Comparison of ENCODE assay signal across 20 mouse cellular contexts in the genomic region with DNA sequence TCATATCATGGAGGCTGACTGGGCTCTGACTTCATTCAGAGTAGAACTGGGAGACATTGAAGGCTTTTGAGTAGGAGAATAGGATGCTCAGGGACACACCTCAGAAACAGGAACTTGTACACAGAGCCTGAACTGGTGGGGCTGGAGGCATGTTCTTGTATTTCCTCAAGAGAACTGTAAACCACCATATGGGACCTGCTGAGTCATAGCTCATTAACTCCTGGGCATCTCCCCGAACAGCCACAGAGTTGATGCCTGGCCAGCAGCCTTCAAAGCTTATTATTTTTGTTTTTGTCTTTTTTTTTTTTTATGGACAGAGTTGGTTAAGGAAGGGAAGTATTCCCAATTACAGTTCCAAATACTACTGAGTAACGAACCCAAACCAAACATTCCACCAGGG.
DNase-seq lines count a peak whose midpoint lies in the region; ATAC-seq and TF ChIP-seq lines count a peak whose summit lies in the region.
"Had no signal": no experiment of that assay in that cellular context is flagged by ENCODE, and none has a peak within 500 bp of the region (broad histone marks: within the 10 kb centered on the region; RNA-seq: fewer than 3 reads in every experiment).

No protein-coding gene starts in this region.

- no peaks in the 10 kb centered on the region for H3K79me2 ChIP-seq in CH12.LX (replicated peaks; ENCODE audit: control insufficient read depth, extremely low read depth, insufficient read depth, poor library complexity, severe bottlenecking)

- dilution Hi-C loops in CH12.LX (cut with MboI; ENCODE audit: extremely low pct_ligation_motif_present, extremely low pct_unique_long_range_greater_than_20kb, low sequenced_read_pairs), result no loop called here

- peaks cover 18 to 32% of the 10 kb centered on the region in 2 experiments for H3K4me1 ChIP-seq in CH12.LX (ENCODE audit: control insufficient read depth in 1 of 2, insufficient read depth in 2 of 2)
- no peaks in the 10 kb centered on the region for H3K4me1 ChIP-seq in forebrain, embryonic 15.5 days
- H3K4me1 ChIP-seq: heart, embryonic 12.5 days; intestine, embryonic 15.5 days; limb, embryonic 13.5 days; lung, embryonic 15.5 days; neural tube, embryonic 12.5 days; stomach, embryonic 15.5 days had no signal

- no peak overlapping the region for H3K4me2 ChIP-seq in CH12.LX (ENCODE audit: insufficient read depth, low read depth, poor library complexity, severe bottlenecking)
- no peak overlapping the region for H3K4me2 ChIP-seq in forebrain, embryonic 15.5 days (replicated peaks)
- H3K4me2 ChIP-seq: forebrain, embryonic 12.5 days; heart, embryonic 12.5 days; intestine, embryonic 15.5 days; limb, embryonic 13.5 days; lung, embryonic 15.5 days; neural tube, embryonic 12.5 days; stomach, embryonic 15.5 days had no signal

- no peaks in the 10 kb centered on the region for H3K9me3 ChIP-seq in CH12.LX (replicated peaks; ENCODE audit: low read length)
- H3K9me3 ChIP-seq in forebrain, embryonic 15.5 days, result no peaks in the 10 kb centered on the region
- H3K9me3 ChIP-seq: forebrain, embryonic 12.5 days; heart, embryonic 12.5 days; hindbrain, embryonic 10.5 days; intestine, embryonic 15.5 days; limb, embryonic 13.5 days; lung, embryonic 15.5 days; neural tube, embryonic 12.5 days; stomach, embryonic 15.5 days had no signal

- no peak overlapping the region for H3K27ac ChIP-seq in CH12.LX (ENCODE audit: insufficient read depth, low read depth)
- H3K27ac ChIP-seq in gastrocnemius, adult 2 months, result no peak overlapping the region
- no peak overlapping the region for H3K27ac ChIP-seq in forebrain, embryonic 15.5 days (replicated peaks)
- H3K27ac ChIP-seq: forebrain, embryonic 12.5 days; hindbrain, embryonic 10.5 days; intestine, embryonic 15.5 days; limb, embryonic 13.5 days; lung, embryonic 15.5 days; neural tube, embryonic 12.5 days; stomach, embryonic 15.5 days had no signal

- in situ Hi-C loops in CH12.LX (cut with MboI; ENCODE audit: low pct_ligation_motif_present, low pct_unique_long_range_greater_than_20kb, low sequenced_read_pairs), result no loop called here

- TF ChIP-seq EP300 in CH12.LX (IDR thresholded peaks at IDR 0.05; ENCODE audit: low read length), result no peak

- no peak overlapping the region for H3K9ac ChIP-seq in CH12.LX (ENCODE audit: insufficient read depth, low read depth)
- no peak overlapping the region for H3K9ac ChIP-seq in forebrain, embryonic 15.5 days (replicated peaks)
- H3K9ac ChIP-seq: forebrain, embryonic 12.5 days; heart, embryonic 12.5 days; intestine, embryonic 15.5 days; limb, embryonic 13.5 days; lung, embryonic 15.5 days; neural tube, embryonic 12.5 days; stomach, embryonic 15.5 days had no signal

- no peak for TF ChIP-seq POLR2A in CH12.LX (IDR thresholded peaks at IDR 0.05; ENCODE audit: low read depth, low read length)

- H3K4me3 ChIP-seq in CH12.LX (replicated peaks in 1 of 3; ENCODE audit: low read depth in 2 of 3, low read length in 2 of 3, poor library complexity in 1 of 3), result no peak overlapping the region
- no peak overlapping the region for H3K4me3 ChIP-seq in gastrocnemius, adult 2 months
- H3K4me3 ChIP-seq in forebrain, embryonic 15.5 days, result no peak overlapping the region
- H3K4me3 ChIP-seq: forebrain, embryonic 12.5 days; heart, embryonic 12.5 days; hindbrain, embryonic 10.5 days; intestine, embryonic 15.5 days; limb, embryonic 13.5 days; lung, embryonic 15.5 days; neural tube, embryonic 12.5 days; stomach, embryonic 15.5 days had no signal

- 74% methylated on average over 2 of the region's 2 CpGs for WGBS in forebrain, embryonic 15.5 days

- DNase-seq in 3T3-L1 (ENCODE audit: low read depth, low spot score) (peak; percentile 84), CH12.LX (ENCODE audit: extremely low read depth) (peak; percentile 61), liver (no peak)
- peak; percentile 76 for DNase-seq in cerebellum, adult 11-12 months
- DNase-seq in fibroblast of lung, adult 2 months (ENCODE audit: low read depth), result peak; percentile 73
- no peak for DNase-seq in kidney, postnatal 14 days
- DNase-seq in gastrocnemius, adult 2 months, result no peak
- DNase-seq: adrenal gland, postnatal 36 days; layer of hippocampus, postnatal 36 days; thymus, postnatal 14 days had no signal

- no peaks in the 10 kb centered on the region for H3K27me3 ChIP-seq in CH12.LX (replicated peaks)
- H3K27me3 ChIP-seq in forebrain, embryonic 15.5 days, result no peaks in the 10 kb centered on the region
- H3K27me3 ChIP-seq: forebrain, embryonic 12.5 days; heart, embryonic 12.5 days; intestine, embryonic 15.5 days; limb, embryonic 13.5 days; lung, embryonic 15.5 days; neural tube, embryonic 12.5 days; stomach, embryonic 15.5 days had no signal

- intact Hi-C loops in gastrocnemius, adult 2 months (cut with DNase I), result no loop called here

- no peak for TF ChIP-seq RAD21 in CH12.LX (IDR thresholded peaks at IDR 0.05; ENCODE audit: low read depth, low read length)

- H3K36me3 ChIP-seq in CH12.LX (replicated peaks in 1 of 2; ENCODE audit: control insufficient read depth in 1 of 2, insufficient read depth in 1 of 2, low read length in 1 of 2), result peaks cover 0 to 4% of the 10 kb centered on the region in 2 experiments
- H3K36me3 ChIP-seq in forebrain, embryonic 15.5 days, result peaks cover 11% of the 10 kb centered on the region; the same call in 1 of the 2 replicates
- H3K36me3 ChIP-seq: heart, embryonic 12.5 days; intestine, embryonic 15.5 days; lung, embryonic 15.5 days; stomach, embryonic 15.5 days had no signal

- no peak for TF ChIP-seq CTCF in CH12.LX (conservative IDR thresholded peaks at IDR 0.05 in 1 of 2, IDR thresholded peaks at IDR 0.05 in 1 of 2; ENCODE audit: low read depth in 2 of 2, low read length in 2 of 2)
- TF ChIP-seq CTCF in gastrocnemius, adult 2 months (IDR thresholded peaks at IDR 0.05), result no peak

- no peak for ATAC-seq in forebrain, embryonic 15.5 days (replicated peaks)
- ATAC-seq: intestine, embryonic 15.5 days; midbrain, embryonic 16.5 days had no signal

TF ChIP-seq in CH12.LX, 34 proteins besides CTCF, POLR2A, EP300 and RAD21:
- no peak for TF ChIP-seq ZC3H11A (IDR thresholded peaks at IDR 0.05; ENCODE audit: low read depth, low read length)
- no peak for TF ChIP-seq E2F4 (IDR thresholded peaks at IDR 0.05; ENCODE audit: insufficient replicate concordance, low read depth, low read length)
- no peak for TF ChIP-seq PAX5 (IDR thresholded peaks at IDR 0.05; ENCODE audit: low read length)
- TF ChIP-seq SIN3A (IDR thresholded peaks at IDR 0.05; ENCODE audit: low read length), result no peak
- TF ChIP-seq JUND (conservative IDR thresholded peaks at IDR 0.05; ENCODE audit: low read depth, low read length), result no peak
- TF ChIP-seq IRF4 (IDR thresholded peaks at IDR 0.05; ENCODE audit: low read depth, low read length), result no peak
- TF ChIP-seq USF1 (IDR thresholded peaks at IDR 0.05; ENCODE audit: low read depth, low read length), result no peak
- TF ChIP-seq MYC (IDR thresholded peaks at IDR 0.05; ENCODE audit: low read depth, low read length), result no peak
- 0 out of 2 replicates have a peak, but pooled peaks have one; percentile 31 for TF ChIP-seq MAFK (IDR thresholded peaks at IDR 0.05; ENCODE audit: insufficient replicate concordance, low read length)
- TF ChIP-seq CHD1 (IDR thresholded peaks at IDR 0.05; ENCODE audit: low read depth, low read length), result no peak
- TF ChIP-seq ELF1 (IDR thresholded peaks at IDR 0.05; ENCODE audit: low read depth, low read length), result 0 out of 2 replicates have a peak, but pooled peaks have one; percentile 5
- no peak for TF ChIP-seq CHD2 (IDR thresholded peaks at IDR 0.05; ENCODE audit: low read length)
- TF ChIP-seq SMC3 (IDR thresholded peaks at IDR 0.05; ENCODE audit: low read depth, low read length), result no peak
- no peak for TF ChIP-seq MXI1 (IDR thresholded peaks at IDR 0.05; ENCODE audit: low read depth, low read length)
- no peak for TF ChIP-seq ETS1 (conservative IDR thresholded peaks at IDR 0.05; ENCODE audit: low read depth, low read length)
- TF ChIP-seq KAT2A (IDR thresholded peaks at IDR 0.05; ENCODE audit: insufficient replicate concordance, low read length), result no peak
- no peak for TF ChIP-seq MAX (IDR thresholded peaks at IDR 0.05; ENCODE audit: low read length)

Comparison
In these comparisons a context has a peak if more than half of its experiments do, and no peak if none do; other contexts are left out.
1. DNase-seq: peak in 3T3-L1 (single experiment), CH12.LX (single experiment), cerebellum, adult 11-12 months (single experiment) and fibroblast of lung, adult 2 months (single experiment); none in liver (single experiment), kidney, postnatal 14 days (single experiment) and gastrocnemius, adult 2 months (single experiment).